Mouse (Mus musculus) G1E (cell line): ENCODE data around the gene Tnfrsf26.

Experiments used
- CTCF ChIP-seq: IDR thresholded peaks from 2 replicates; pipeline ENCODE4 v1.5.1; 2012; ENCODE audit warnings: low read depth, low read length, inconsistent platforms, mixed read lengths
- GATA1 ChIP-seq: IDR thresholded peaks from 2 replicates; pipeline ENCODE4 v1.6.1; 2012; ENCODE audit warnings: borderline replicate concordance, low read length, inconsistent platforms, mixed read lengths
- GATA2 ChIP-seq: IDR thresholded peaks from 2 replicates; pipeline ENCODE4 v1.6.1; 2012; ENCODE audit warnings: low read depth, low read length, inconsistent platforms, borderline replicate concordance
- POLR2AphosphoS5 ChIP-seq: IDR thresholded peaks from 2 replicates; pipeline ENCODE4 v1.6.1; 2012; ENCODE audit warnings: low read depth, low read length, inconsistent platforms; ENCODE audit not compliant: insufficient replicate concordance
- TAL1 ChIP-seq: conservative IDR thresholded peaks from 2 replicates; pipeline ENCODE4 v1.6.1; 2012; ENCODE audit warnings: low read depth, low read length, inconsistent platforms, mixed read lengths

DNA sequence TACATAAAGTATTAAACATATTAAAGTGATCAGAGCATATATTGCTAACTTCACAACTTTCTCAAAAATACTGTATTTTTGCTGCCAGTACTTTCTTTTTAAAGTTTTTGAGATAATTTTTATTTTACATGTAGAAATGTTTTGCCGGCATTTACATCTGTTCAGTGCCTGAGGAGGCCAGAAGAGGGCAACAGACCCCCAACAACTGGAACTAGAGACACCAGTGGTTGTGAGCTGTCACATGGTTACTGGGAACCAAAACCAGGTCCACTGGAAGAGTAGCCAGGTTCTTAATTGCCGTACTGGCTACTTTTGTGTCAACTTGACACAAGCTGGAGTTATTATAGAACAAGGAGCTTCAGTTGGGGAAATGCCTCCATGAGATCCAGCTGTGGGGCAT lies 26.8 kb downstream of the Tnfrsf26 start:
- TF ChIP-seq CTCF: no peak
- no peak for TF ChIP-seq GATA1
- TF ChIP-seq TAL1: no peak
- TF ChIP-seq POLR2AphosphoS5: no peak
- no peak for TF ChIP-seq GATA2
